Mouse (Mus musculus): Measurements from ENCODE around the gene Ppp1r15a.
"Not testable (repeated sequence)": the region's sequence is repeated elsewhere in the genome, so short reads cannot be mapped to it uniquely, and the experiment has no call there.

Ppp1r15a gene

GRCm38 (mm10) chr7:45516846-45517245 lies 9.2 kb downstream of the Ppp1r15a start:
- not testable (repeated sequence) for DNase-seq

- no peak for DNase-seq
Observed at GRCm38 (mm10) chr7:45515436-45515835, 10.6 kb downstream of the Ppp1r15a start.

GRCm38 (mm10) chr7:45514411-45514810 lies 11.7 kb downstream of the Ppp1r15a start:
- DNase-seq = no peak

- peak; percentile 97 for DNase-seq
Observed at GRCm38 (mm10) chr7:45509912-45510787, 15.9 kb downstream of the Ppp1r15a start, which contains the start of gene Nucb1. Gene Nucb1, minus strand, starts transcription at chr7:45510406.

- no peak for DNase-seq
Observed at GRCm38 (mm10) chr7:45509181-45509882, 16.7 kb downstream of the Ppp1r15a start.

GRCm38 (mm10) chr7:45508561-45508960 lies 17.5 kb downstream of the Ppp1r15a start:
- no peak for DNase-seq

- no peak for DNase-seq
Observed at GRCm38 (mm10) chr7:45507583-45507982, 18.5 kb downstream of the Ppp1r15a start.

GRCm38 (mm10) chr7:45498427-45498826 lies 27.6 kb downstream of the Ppp1r15a start:
- no peak for DNase-seq

GRCm38 (mm10) chr7:45494548-45494947 lies 31.5 kb downstream of the Ppp1r15a start:
- DNase-seq = no peak

- DNase-seq = no peak
Observed at GRCm38 (mm10) chr7:45492951-45493350, 33.1 kb downstream of the Ppp1r15a start.

- DNase-seq = no peak
Observed at GRCm38 (mm10) chr7:45492225-45492844, 33.7 kb downstream of the Ppp1r15a start.

- DNase-seq = peak; percentile 58
Observed at GRCm38 (mm10) chr7:45491264-45491663, 34.8 kb downstream of the Ppp1r15a start.

- no peak for DNase-seq
Observed at GRCm38 (mm10) chr7:45490822-45491221, 35.2 kb downstream of the Ppp1r15a start.

GRCm38 (mm10) chr7:45489578-45489977 lies 36.5 kb downstream of the Ppp1r15a start:
- no peak for DNase-seq

GRCm38 (mm10) chr7:45488293-45489204 lies 37.5 kb downstream of the Ppp1r15a start, which contains the start of gene Dhdh:
Gene Dhdh, minus strand, starts transcription at chr7:45488805.
- peak; percentile 84 for DNase-seq

GRCm38 (mm10) chr7:45487861-45488292 lies 38.2 kb downstream of the Ppp1r15a start:
- DNase-seq = no peak

GRCm38 (mm10) chr7:45486761-45487415 lies 39.2 kb downstream of the Ppp1r15a start, which contains the start of gene Gm45808:
Gene Gm45808, minus strand, starts transcription at chr7:45486811.
- DNase-seq = no peak

- no peak for DNase-seq
Observed at GRCm38 (mm10) chr7:45486158-45486557, 39.9 kb downstream of the Ppp1r15a start.

- DNase-seq = not testable (repeated sequence)
Observed at GRCm38 (mm10) chr7:45484985-45485384, 41.1 kb downstream of the Ppp1r15a start.

GRCm38 (mm10) chr7:45482166-45482565 lies 43.9 kb downstream of the Ppp1r15a start:
- no peak for DNase-seq

- peak; percentile 89 for DNase-seq
Observed at GRCm38 (mm10) chr7:45481374-45481927, 44.6 kb downstream of the Ppp1r15a start, which contains the start of gene Tulp2. Gene Tulp2, plus strand, starts transcription at chr7:45481877.

Data from lung, postnatal 36 days (tissue).